Mouse (Mus musculus): ENCODE data around the gene Gm12569.

Gm12569 gene

DNA sequence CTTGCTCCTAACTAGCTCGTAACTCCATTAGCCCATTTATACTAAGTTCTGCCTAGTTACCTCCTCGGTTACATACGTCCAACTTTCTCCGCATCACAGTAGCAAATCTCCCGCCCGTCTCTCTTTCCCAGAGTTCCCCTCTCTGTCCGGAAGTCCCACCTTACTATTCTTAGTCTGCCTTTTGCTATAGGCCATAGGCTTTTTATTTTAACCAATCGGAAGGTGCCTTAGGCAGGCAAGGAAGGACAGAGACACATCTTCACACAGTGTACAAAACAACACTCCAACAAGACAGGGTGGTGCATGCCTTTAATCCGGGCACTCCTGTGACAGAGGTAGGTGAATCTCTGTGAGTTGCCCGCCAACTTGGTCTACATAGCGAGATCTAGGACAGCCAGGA is at the start of gene Gm12569:
TSS of gene Gm12569 (plus strand) at position 166 of the 400 bp plus-strand sequence.
- in situ Hi-C loops (cut with MboI, MseI) = no loop called here

DNA sequence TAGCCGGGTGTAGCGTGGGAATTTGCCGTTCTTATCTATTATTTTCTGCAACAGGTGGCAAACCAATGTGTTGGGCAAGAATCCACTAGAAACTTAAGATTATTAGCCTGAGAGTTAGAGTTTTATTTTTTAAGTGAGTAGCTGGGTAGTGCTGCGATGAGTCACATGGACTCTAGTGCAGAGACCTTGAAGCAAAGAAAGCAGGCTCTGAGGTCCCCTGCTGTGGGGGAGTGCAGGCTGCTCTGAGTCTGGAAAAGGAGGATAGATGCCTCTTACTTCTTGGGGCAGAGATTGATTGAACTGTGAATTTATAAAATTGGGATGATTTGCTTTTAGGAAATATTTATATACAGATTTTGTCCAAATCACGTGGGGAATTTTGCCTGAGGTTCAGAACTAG is 17.5 kb upstream of the Gm12569 start:
- in situ Hi-C loops (cut with MboI, MseI) = no loop called here

DNA sequence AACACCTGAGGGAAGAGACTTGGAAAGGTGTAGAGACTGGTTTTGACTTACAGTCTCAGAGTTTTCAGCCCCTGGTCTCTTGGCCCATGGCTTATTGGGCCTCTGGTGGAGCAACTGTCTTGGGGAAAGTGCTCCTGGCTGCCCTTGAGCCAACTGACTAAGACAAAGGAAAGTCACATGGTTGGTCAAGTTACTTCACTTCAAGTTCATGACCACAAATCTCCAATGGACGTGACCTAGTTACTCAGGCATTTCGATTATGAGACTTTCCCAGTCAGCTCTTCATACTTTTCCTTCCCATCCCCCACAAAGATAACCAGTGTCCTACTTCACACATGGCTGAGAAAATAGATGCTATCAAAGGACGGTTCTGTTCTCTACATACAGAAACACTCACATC is 12.5 kb upstream of the Gm12569 start:
- in situ Hi-C loops (cut with MboI, MseI) = no loop called here

DNA sequence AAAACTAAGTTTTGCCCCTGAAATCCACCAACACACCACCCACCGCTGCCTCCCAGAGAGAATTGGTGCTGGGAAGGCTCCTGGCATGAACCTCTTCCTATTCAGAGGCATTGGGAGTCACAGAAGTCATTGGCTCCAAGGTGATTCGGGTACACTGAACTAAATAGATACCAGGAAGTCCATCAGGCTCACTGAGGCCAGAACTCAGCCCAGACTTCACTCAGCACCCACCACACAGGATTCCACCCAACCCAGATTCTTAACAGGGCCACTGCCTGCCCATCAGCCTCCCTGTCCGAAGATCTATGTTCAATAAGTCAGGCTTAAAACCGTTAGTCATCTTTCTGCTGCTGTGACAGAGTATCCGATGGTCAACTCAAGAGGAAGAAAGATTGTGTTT is 8.8 kb upstream of the Gm12569 start:
- in situ Hi-C loops (cut with MboI, MseI) = no loop called here

DNA sequence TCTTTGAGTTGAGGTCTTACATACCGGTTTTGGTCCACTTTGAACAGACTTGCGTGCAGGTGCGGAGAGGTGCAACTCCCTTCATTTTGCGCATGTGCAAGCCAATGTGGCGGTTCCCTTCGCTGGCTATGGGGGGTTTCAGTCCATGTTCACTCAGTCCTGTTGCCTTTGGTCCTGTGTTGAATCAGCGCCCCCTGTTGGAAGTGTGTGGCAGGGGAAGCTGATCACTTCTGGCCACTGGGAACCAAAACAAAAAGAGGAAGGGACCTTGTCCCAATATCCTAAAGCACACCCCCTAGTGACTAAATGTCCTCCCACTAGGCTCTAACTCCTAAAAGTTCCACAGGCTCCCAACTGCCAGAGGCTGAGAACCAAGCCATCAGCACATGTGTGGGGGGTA is 6.3 kb upstream of the Gm12569 start:
- in situ Hi-C loops (cut with MboI, MseI) = no loop called here

DNA sequence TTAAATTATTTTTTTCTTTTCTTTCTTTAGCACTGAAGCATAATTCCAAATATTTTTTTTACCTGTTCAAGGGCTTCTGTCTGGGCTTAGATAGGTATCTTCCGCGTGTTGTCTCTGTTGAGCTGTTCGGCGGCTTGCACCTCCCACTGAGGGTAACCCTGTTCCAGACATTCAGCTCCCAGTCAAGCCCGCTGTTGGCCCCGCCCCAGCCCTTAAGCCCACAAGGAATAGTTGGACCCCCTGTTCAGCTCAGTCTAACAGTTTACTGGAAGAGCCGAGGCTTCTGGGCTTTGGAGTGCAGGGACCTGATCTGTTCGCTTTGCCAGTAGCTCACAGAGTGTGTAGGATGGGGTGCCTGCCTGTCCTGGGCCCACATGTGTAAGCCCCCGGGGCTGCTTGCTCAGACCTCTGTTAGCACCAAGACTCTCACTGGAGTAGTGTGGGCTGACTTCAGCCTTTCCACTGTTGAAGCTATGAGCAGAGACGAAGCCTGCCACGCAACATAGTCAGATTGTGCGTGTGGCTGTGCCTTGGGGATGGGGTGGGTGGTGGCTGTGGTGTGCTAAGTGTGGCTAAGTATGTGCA is 785 bp upstream of the Gm12569 start:
- in situ Hi-C loops (cut with MboI, MseI) = no loop called here

DNA sequence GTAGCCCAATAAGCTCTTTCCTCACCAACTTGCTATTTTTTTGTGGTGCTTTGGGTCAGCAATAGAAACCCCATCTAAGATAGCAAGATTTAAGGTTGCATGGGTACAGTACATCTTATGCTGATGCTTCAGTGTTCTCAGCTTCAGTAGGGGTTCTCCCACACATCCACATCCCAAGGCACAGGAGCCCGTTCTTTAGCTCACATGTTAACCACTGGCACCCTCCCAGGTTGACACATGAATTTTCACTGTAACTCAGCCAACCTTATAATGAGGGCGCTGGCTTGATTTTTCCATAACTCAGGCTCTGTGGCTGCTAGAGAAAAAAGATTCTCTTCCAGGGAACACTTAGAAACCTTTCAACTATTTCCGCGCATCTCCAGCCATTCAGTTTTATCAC is 6.8 kb downstream of the Gm12569 start:
- in situ Hi-C loops (cut with MboI, MseI) = no loop called here

DNA sequence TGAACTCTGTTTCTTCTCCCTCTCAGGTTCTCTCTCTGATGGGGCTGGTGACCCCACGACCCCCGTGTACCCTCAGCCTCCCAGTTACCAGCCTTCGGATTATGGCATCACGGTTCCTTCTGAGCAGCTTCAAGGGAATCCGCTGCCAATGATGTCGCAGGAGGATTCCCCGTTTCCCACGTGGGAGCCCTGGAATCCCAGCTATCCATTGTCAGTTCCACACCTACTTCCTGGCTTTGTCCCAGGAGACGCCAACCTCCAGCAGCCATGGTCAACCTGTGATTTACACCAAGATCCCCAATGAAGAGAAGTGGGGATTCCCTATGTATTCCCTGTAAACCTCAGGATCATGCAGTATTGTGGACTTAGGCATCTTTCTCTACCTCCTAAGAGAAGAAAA is 14.4 kb downstream of the Gm12569 start:
- in situ Hi-C loops (cut with MboI, MseI) = no loop called here

DNA sequence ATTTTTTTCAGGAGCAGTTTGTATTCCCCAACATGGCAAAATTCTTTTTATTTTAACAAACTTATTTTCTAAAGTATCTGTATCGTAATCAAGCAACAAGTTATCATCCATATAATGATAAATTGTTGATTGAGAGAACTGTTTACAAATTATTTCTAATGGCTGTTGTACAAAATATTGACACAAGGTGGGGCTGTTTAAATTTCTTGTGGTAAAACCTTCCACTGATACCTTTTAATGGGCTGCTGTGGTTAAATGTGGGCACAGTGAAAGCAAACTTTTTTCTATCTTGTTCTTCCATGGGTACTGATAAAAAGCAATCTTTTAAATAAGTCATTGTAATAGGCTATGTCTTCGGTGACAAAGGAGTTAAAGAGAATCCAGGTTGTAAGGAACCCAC is 22.6 kb downstream of the Gm12569 start:
- in situ Hi-C loops (cut with MboI, MseI) = no loop called here

DNA sequence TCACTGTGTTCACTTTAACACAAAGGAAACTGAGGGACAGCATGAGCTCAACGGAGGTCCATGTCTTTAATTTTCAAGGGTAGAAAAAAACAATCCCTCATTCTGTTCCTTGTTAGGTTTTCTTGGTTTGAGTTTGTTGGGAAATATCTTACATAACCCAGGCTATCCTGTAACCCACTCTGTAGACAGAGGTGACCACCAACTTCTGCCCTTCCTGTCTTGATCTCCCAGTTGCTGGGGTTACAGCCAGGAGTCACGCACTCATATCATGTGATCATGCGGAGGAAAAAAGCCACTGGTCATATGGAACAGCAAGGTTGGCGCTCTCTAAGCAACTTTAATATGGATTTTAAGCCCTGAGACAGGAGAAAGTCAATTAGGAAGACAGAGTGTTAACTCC is 36.7 kb downstream of the Gm12569 start:
- in situ Hi-C loops (cut with MboI, MseI) = loop anchor here in 1 of 2 experiments (25.0 kb wide), 1 partner anchor 870 kb away; the partner anchor contains the start of gene Hnrnph1

DNA sequence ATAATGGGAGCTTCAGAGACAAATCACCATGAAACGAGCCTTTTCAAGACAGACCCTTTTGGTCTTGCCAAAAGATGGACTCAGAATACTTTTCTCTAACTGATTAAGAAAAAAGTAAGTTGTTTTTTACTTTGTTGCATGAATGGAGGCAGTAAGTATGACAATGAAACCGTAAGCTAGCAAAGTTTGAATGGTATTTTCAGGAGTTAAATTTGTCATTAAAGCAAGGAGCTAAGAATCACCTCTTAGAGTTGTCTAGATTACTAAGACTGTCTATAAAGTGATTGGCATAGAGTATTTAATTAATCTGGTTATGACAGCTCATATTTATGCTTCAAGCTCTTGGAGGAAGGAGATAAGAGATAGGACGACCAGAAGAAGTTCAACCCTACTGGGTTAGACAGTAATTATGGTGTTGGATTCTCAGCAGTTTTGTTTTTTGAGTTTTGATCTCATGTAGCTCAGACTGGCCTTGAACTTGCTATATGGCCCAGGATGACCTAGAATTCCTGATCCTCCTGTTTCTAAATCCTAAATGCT is 41.5 kb downstream of the Gm12569 start, which contains the start of gene Clk4:
TSS of gene Clk4 (plus strand) at position 51 of the 540 bp plus-strand sequence.
- in situ Hi-C loops (cut with MboI, MseI) = loop anchor here (5.0 to 25.0 kb wide), 3 partner anchors 819 to 1146 kb away; partner anchors contain the start of gene Hnrnph1 (in 1 of the 2)

DNA sequence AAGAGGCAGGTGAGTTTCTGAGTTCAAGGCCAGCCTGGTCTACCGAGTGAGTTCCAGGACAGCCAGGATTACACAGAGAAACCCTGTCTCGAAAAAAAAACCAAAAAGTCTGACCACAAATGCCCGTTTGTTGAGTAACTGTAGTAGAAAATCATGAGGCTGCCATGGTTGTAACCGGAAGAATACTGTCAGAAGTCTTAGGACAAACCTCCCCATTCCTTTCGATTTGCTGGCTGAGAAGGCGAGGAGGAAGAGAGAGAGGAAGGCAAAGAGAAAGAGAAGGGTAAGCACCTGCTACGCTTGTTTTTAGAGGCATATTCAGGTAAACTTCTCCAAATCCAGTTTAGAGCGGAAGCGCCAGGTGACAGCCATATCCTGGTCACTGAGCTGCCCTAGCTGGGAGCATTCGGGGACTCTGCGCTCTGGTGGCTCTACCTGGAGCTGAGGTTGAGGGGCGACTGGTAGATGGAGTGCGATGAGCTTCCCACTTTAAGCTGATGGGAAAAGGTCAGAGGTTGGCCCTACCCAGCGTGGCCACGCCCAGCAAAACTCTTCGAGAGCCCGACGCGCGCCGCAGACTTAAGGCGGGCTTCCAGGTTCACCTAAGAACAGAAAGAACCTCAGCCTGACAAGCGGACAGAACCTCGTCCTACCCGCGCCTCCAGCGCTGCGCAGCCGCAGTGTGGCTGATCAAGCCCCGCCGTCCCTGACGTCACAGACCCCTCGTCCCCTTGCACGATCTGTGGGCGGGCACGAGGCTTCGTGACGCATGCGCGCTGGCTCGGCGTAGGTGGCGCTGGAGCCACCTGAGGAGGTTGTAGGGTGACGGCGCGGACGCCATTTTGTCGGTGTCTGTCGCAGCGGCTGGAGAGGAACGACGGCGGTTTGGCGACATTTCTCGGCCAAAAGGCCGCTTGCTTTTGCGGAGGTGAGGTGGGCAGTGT is 42.3 kb downstream of the Gm12569 start, which contains the start of gene BC049762:
TSS of gene BC049762 (minus strand) at position 705 of the 944 bp plus-strand sequence.
- in situ Hi-C loops (cut with MboI, MseI) = loop anchor here (5.0 to 25.0 kb wide), 3 partner anchors 820 to 1145 kb away; partner anchors contain the start of gene Hnrnph1 (in 1 of the 2)

DNA sequence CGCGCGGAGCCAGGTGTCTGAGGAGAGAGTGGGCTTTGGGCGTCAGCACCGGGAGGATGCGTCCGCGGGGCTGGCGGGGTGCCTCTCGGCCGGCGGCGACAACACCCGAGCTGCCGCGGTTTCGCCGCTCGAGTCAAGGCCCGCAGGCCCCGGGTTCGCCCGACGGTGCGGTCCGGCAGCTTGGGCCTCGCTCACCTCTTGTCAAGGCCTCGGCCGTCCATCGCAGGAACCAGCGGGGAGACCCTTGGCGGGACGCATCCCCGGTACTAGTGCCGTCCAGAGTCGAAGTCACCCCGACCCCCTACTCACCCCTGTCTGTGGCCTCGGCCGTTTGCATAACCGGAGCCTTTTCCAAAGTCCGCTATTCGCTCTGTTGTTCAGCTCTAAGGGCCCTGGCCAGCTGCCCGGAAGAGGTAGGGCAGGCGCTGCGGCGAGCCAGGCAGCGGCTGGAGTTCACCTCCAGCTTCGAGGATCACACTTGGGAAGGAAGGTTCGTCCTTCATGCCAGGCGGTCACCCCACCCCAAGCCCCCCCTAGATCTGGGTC is 43.1 kb downstream of the Gm12569 start:
- in situ Hi-C loops (cut with MboI, MseI) = loop anchor here (5.0 to 25.0 kb wide), 3 partner anchors 821 to 1144 kb away; partner anchors contain the start of gene Hnrnph1 (in 1 of the 2)

DNA sequence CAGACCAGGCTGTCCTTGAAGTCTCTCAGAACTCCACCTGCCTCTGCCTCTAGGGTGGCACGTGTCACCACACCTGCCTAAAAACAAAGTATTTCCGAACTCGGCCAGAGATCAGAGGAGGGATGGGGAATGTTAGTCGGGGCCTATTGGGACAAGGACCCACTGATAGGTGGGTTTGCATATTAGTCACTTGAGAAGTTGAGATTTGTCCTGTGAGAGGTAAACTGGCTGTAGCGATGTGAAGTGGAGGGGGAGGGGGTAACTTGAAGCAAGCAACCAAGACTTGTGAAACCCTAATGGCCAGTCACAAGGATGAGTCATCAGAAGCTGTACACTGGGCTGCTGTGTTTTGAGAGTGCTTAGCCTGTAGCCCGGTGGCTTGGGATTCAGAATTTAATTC is 44.1 kb downstream of the Gm12569 start:
- in situ Hi-C loops (cut with MboI, MseI) = loop anchor here (5.0 to 25.0 kb wide), 3 partner anchors 822 to 1143 kb away; partner anchors contain the start of gene Hnrnph1 (in 1 of the 2)

DNA sequence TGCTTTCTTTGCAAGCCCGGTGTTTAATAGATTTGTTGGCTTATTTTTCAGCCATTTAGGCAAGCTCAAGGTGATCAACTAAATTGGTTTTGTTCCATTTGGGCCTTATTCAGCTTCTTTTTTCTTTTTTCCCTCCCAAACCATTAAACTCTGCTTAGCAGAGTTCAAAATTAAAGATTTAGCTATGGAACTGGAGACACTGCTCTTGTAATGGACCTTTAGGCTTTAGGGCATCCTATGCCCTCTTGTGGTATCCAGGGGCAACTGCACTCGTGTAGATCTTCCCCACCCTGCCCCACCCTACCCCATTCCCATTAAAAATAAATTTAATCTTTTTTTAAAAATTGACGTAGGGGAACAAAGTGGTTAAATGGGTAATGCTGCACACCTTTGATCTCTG is 45.1 kb downstream of the Gm12569 start:
- in situ Hi-C loops (cut with MboI, MseI) = loop anchor here in 1 of 2 experiments (25.0 kb wide), 1 partner anchor 878 kb away; the partner anchor contains the start of gene Hnrnph1

DNA sequence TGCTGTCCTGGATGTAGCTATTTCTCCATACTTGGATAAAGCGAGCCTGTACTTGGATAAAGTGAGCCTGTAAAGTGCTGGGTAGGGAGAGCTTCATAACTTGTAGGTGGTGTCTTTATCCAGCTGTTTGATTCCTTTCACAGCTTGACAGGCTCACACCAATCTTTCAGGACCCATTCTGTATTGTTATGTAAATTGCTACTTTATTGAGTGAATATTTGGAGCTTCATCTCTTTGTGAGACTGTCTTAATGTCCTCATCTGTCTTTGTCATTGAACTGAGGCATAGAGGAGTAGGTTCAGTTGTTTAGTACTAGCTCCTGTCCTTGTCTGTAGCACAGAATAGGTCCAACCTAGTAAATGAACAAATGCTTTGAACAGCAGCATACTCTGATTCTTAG is 54.1 kb downstream of the Gm12569 start:
- in situ Hi-C loops (cut with MboI, MseI) = loop anchor here in 1 of 2 experiments (25.0 kb wide), 1 partner anchor 887 kb away; the partner anchor contains the start of gene Hnrnph1
